Mouse (Mus musculus) forebrain, embryonic 11.5 days (tissue): Measurements from ENCODE around the gene Gm20388. TPM values are rescaled to one million over a fixed set of nuclear protein-coding genes. Genes with fewer than 3 reads are reported as not detected.

Source experiments
- ATAC-seq: fragments of 200-750 bp; cut with Nextera tagmentation; replicated peaks from 2 replicates; pipeline ENCODE4 v1.8.0; 2017; ENCODE audit warnings: moderate TSS enrichment; ENCODE audit not compliant: low FRiP score
- DNase-seq: peaks from one replicate; pipeline ENCODE4 v3.0.0-alpha.2; 2017; ENCODE audit warnings: low spot score
- H3K27ac ChIP-seq: fragments of 300-500 bp; sonication (generic); 2 replicates; pipeline ENCODE4 v1.5.1; 2014; ENCODE audit warnings: low read depth, low read length
- H3K27me3 ChIP-seq: fragments of 300-500 bp; sonication (generic); 2 replicates; pipeline ENCODE4 v1.6.1; 2014; ENCODE audit warnings: mild to moderate bottlenecking, low read length, mixed read lengths; ENCODE audit not compliant: control insufficient read depth, insufficient read depth
- H3K36me3 ChIP-seq: fragments of 300-500 bp; sonication (generic); 2 replicates; pipeline ENCODE4 v1.6.1; 2014; ENCODE audit warnings: mild to moderate bottlenecking, low read length, moderate library complexity, mixed read lengths; ENCODE audit not compliant: control insufficient read depth, insufficient read depth
- H3K4me1 ChIP-seq: fragments of 300-500 bp; sonication (generic); replicated peaks from 2 replicates; pipeline ENCODE4 v1.6.1; 2014; ENCODE audit warnings: low read length, mixed read lengths; ENCODE audit not compliant: control insufficient read depth, insufficient read depth
- H3K4me2 ChIP-seq: fragments of 300-500 bp; sonication (generic); 2 replicates; pipeline ENCODE4 v1.6.1; 2014; ENCODE audit warnings: low read depth, mild to moderate bottlenecking, low read length, moderate library complexity, mixed read lengths; ENCODE audit not compliant: severe bottlenecking
- H3K4me3 ChIP-seq: fragments of 300-500 bp; sonication (generic); 2 replicates; pipeline ENCODE4 v1.5.1; 2014; ENCODE audit warnings: low read depth, low read length
- H3K9ac ChIP-seq: fragments of 300-500 bp; sonication (generic); 2 replicates; pipeline ENCODE4 v1.6.1; 2014; ENCODE audit warnings: low read length
- H3K9me3 ChIP-seq: fragments of 300-500 bp; sonication (generic); 2 replicates; pipeline ENCODE4 v1.6.1; 2016; ENCODE audit warnings: low read length, mixed read lengths; ENCODE audit not compliant: control insufficient read depth
- WGBS: fragments of 180-500 bp; shearing (Covaris S2); extraction: QIAGEN DNeasy Blood & Tissue Kit; methylation state at CpG from one replicate; pipeline ENCODE4 v1.1.7; 2014; 5-methylcytosine and 5-hydroxymethylcytosine counted together
- polyA plus RNA-seq: library from polyadenylated mRNA; unstranded; fragments of >200 nt; fragmentation: Nextera tagmentation; extraction: Ambion mirVana; gene quantifications from 2 replicates; pipeline ENCODE4 v1.2.1, GENCODE M21; 2014

The Gm20388 gene
- polyA plus RNA-seq, 1 experiment from 2014 or later, result not detected

DNA sequence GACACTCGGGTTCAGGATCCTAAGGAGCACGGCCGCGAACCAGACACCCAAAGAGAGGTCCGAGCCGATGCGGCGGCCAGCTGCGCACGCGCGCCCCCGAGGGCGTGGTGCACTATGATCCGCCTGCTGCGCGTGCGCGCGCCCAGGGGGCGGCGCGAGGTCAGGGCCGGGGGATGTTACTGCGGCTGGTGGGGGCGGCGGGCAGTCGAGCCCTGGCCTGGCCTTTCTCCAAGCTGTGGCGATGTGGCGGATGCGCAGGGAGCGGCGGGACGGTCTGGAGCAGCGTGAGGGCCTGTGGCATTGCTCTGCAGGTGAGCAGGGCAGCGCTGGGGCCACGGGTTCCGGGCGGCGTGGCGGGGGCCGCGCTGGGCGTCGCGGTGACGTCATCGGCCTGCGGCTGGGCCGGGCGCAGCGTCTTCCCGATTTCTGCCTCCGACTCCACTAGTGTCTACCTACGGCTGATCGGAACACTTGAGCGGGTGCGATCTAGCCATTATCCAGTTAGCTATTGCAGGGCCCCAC is 3567.2 kb downstream of the Gm20388 start, which contains the start of gene Afg3l1:
TSS of gene Afg3l1 (plus strand) at position 167 of the 522 bp plus-strand sequence.
- WGBS, result 1% methylated on average over 56 of the region's 58 CpGs

DNA sequence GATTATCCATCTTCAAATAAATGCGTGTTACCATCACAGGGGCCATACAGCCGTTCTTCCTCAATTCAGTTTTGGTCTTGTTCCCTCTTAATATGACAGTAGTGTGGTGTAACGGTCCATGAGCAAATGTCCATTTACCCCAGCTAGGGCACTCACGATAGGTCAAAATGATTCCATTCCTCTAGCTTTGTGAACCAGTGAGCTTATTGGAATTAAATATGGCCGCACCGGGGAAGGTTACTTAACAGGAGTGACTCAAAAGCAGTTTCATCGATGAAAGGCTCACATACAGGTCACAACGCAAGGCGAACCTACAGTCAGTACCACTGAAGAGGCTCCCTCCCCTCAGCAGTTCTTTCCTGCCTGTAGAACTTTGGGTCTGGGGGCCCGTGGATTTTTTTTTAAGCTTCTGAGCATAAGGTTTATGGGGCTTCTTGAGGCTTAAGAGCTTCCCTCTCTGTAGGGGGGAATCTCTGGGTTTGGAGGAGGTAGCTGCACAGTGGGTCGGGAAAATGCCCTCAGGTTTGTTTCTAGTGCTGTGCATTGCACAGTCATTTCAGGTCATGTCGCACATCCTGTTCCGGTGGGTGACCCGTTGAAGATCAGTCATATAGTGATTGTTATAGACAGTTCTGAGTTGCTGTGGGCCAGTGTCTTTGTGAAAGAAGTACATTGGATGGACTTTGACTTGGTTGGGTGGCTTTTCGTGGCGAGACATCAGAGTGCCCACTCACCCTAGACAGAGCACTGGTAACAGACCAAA is 3568.0 kb downstream of the Gm20388 start:
- Histone ChIP-seq H3K9ac (peak overlapping the region; percentile 83), H3K9me3 (no peaks in the 10 kb centered on the region), H3K4me1 (peaks cover 2% of the 10 kb centered on the region; the same call in 1 of the 2 replicates), H3K36me3 (peaks cover 5% of the 10 kb centered on the region; the same call in 1 of the 2 replicates), H3K4me2 (peak overlapping the region; percentile 81), H3K27ac (no peak overlapping the region; the same call in 1 of the 2 replicates), H3K4me3 (peak overlapping the region; percentile 70), H3K27me3 (no peaks in the 10 kb centered on the region)
- DNase-seq (peak; percentile 50), ATAC-seq (no peak)
- 36% methylated on average over 16 of the region's 16 CpGs for WGBS

More for the DNA sequence above, 3567.2 kb downstream of the Gm20388 start, which contains the start of gene Afg3l1:
- Histone ChIP-seq H3K27ac (peak within 1 kb of the TSS; percentile 84), H3K4me1 (peaks cover 2% of the 10 kb centered on the region; the same call in 1 of the 2 replicates), H3K4me3 (peak within 1 kb of the TSS; percentile 70), H3K4me2 (peak within 1 kb of the TSS; percentile 81), H3K9me3 (no peaks in the 10 kb centered on the region), H3K36me3 (peaks cover 5% of the 10 kb centered on the region; the same call in 1 of the 2 replicates), H3K9ac (peak within 1 kb of the TSS; percentile 83), H3K27me3 (no peaks in the 10 kb centered on the region)
- peak; percentile 96 for ATAC-seq
- DNase-seq, result peak; percentile 97

DNA sequence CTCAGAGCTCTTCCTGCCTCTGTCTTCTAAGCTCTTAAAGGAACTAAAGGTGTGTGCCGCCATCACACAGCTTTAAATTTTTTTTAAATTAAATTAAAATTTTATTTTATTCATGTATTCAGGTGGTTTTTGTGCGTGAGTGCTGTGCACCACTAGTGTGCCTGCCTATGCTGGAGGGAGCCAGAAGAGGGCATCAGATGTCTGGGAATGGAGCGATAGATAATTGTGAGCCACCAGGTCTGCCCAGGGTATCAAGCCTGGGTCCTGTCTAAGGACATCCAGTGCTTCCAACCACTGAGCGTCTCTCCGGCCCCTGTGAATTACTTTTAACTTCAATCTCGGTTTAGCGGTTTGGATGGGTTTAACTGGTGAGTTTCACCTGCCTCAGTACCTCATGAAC is 3572.0 kb downstream of the Gm20388 start:
- DNase-seq, result no peak
- peaks cover 16% of the 10 kb centered on the region for H3K36me3 ChIP-seq
- ATAC-seq, result no peak

DNA sequence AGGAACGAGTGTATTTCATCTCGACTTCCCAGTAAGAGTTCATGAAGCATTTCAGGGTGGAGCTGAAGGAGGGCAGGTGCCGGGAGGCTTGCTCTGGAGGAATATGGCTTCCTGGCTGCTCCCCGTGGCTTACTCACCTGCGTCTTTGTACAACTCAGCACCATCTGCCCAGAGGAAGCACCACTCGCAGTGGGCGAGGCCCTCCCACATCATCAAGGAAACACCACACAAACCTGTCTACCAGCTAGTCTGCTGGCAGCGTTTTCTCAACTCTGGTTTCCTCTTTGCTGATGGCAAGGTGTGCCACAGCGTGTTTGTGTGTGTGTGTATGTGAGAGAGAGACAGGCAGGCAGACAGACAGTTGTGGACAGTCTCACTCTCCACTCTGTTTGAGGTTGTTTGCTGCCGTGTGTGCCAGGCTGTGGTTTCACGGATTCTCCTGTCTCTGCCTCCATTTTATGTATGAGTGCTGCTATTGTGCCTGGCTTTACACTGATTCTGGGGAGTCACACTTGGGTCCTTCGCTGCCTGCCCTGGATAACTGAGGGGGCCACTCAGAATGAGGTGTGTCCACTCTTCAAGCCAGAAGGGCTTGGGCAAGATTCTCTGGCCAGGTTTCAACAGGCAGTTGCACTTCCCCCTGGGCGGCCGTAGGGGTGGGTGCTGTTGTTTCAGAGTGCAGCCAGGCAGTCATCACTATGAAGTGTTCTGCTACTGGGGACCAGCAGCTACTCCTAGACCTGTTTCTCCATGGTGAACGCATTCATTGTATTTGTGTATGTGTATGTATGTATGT is 3580.8 kb downstream of the Gm20388 start:
- DNase-seq (peak; percentile 29), ATAC-seq (no peak)
- Histone ChIP-seq H3K4me1 (no peaks in the 10 kb centered on the region), H3K27me3 (no peaks in the 10 kb centered on the region), H3K4me3 (no peak overlapping the region), H3K9me3 (no peaks in the 10 kb centered on the region), H3K36me3 (peaks cover 38% of the 10 kb centered on the region), H3K27ac (no peak overlapping the region), H3K4me2 (no peak overlapping the region), H3K9ac (no peak overlapping the region)
- 90% methylated on average over 15 of the region's 15 CpGs for WGBS

More for the DNA sequence above, 3572.0 kb downstream of the Gm20388 start:
- Histone ChIP-seq H3K4me2 (no peak overlapping the region), H3K4me1 (no peaks in the 10 kb centered on the region; the same call in 1 of the 2 replicates), H3K27ac (no peak overlapping the region), H3K9me3 (no peaks in the 10 kb centered on the region), H3K27me3 (no peaks in the 10 kb centered on the region), H3K4me3 (no peak overlapping the region), H3K9ac (no peak overlapping the region)
- WGBS, result 87% methylated on average over 7 of the region's 7 CpGs

DNA sequence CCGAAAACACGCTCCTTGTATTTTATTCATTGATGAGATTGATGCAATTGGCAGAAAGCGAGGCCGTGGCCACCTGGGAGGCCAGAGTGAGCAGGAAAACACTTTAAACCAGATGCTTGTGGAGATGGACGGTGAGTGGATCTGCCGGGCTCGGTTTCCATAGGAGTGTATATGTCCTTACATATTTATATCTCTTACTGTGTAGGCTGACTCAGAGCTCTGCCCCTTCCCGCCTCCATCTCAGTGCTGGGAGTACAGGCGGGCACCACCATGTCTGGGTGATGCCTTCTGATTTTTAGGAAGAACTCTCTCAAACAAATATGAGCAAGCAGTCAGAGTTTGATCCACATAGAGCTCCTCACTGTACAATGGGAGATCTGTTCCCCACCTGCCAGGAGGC is 3582.3 kb downstream of the Gm20388 start:
- H3K9me3 ChIP-seq, result no peaks in the 10 kb centered on the region
- ATAC-seq (no peak), DNase-seq (no peak)
- no peak overlapping the region for H3K27ac ChIP-seq
- no peak overlapping the region for H3K4me2 ChIP-seq
- no peaks in the 10 kb centered on the region for H3K4me1 ChIP-seq
- H3K4me3 ChIP-seq, result no peak overlapping the region
- H3K36me3 ChIP-seq, result peaks cover 31% of the 10 kb centered on the region
- H3K27me3 ChIP-seq, result no peaks in the 10 kb centered on the region
- no peak overlapping the region for H3K9ac ChIP-seq
- 96% methylated on average over 9 of the region's 9 CpGs for WGBS

DNA sequence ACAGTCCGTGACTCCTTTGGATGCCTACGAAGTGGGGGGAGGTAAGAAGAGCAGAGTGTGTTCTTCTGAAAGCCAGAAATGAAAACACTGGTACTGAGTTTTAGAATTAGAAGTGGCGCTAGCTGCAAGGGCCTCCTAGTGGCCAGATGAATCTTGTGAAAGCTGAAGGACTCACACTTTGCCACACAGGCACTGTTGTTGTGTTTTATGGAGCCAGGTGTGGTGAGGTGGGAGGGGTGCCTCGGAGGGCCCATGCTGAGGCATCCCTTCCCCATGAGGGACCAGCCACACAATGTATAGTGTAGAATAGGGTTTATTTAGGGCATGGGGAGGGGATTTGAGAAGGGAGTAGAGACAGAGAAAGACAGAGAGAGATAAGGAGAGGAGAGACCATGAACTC is 3587.1 kb downstream of the Gm20388 start:
- Histone ChIP-seq H3K4me1 (no peaks in the 10 kb centered on the region), H3K27me3 (no peaks in the 10 kb centered on the region), H3K9ac (no peak overlapping the region), H3K9me3 (no peaks in the 10 kb centered on the region), H3K4me3 (no peak overlapping the region), H3K36me3 (peaks cover 19% of the 10 kb centered on the region), H3K27ac (no peak overlapping the region), H3K4me2 (no peak overlapping the region)
- WGBS, result 92% methylated on average over 4 of the region's 4 CpGs
- DNase-seq (no peak), ATAC-seq (no peak)

DNA sequence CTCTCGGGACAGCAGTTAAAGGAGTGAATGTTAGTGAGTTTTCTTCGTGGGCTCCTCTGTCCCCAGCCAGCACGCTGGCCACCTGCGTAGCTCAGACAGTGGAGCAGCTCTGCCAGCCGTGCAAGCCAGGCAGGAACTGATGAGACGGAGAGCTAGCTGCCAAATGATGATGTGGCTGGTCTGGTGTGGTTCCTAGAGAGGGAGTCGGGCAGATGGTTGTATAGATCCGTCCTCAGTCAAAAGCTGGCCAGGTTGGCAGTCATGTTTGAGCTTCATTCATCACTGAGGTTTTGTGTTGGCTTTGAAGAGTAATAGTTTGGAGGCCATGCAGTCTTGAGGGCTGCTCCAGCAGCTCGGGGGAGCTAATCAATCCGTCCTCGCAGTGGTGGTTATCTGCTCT is 3588.3 kb downstream of the Gm20388 start:
- Histone ChIP-seq H3K4me1 (no peaks in the 10 kb centered on the region), H3K9ac (no peak overlapping the region), H3K36me3 (peaks cover 24% of the 10 kb centered on the region), H3K4me2 (no peak overlapping the region), H3K9me3 (no peaks in the 10 kb centered on the region; the same call in 1 of the 2 replicates), H3K4me3 (no peak overlapping the region), H3K27me3 (no peaks in the 10 kb centered on the region), H3K27ac (no peak overlapping the region)
- WGBS, result 91% methylated on average over 11 of the region's 11 CpGs
- ATAC-seq (no peak), DNase-seq (no peak)

DNA sequence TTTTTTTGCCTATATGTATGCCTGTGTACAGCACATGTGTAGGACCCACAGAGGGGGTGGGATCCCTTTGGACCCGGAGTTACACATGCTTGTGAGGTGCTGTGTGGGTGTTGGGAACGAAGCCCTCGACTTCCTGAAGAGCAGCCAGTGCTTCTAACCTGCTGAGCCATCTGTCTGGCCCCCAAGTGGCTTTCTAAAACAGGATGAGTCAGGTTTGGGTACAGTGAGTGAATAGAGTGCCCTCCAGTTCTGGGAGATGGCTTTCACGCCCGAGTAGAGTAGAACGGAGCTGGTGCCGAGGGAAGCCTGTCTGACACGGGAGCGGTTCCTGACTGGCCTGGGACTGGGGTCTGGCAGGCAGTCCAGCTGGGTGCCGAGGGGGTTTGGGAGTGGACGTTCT is 3588.9 kb downstream of the Gm20388 start:
- Histone ChIP-seq H3K27ac (no peak overlapping the region), H3K9ac (no peak overlapping the region), H3K4me2 (no peak overlapping the region), H3K4me3 (no peak overlapping the region), H3K36me3 (peaks cover 22% of the 10 kb centered on the region), H3K9me3 (no peaks in the 10 kb centered on the region; the same call in 1 of the 2 replicates), H3K27me3 (no peaks in the 10 kb centered on the region), H3K4me1 (no peaks in the 10 kb centered on the region)
- WGBS, result 91% methylated on average over 11 of the region's 11 CpGs
- DNase-seq (no peak), ATAC-seq (no peak)
